Mouse (Mus musculus) E14TG2a.4 (cell line): Measurements from ENCODE around the gene Selenoh.

Experiments
- CTCF ChIP-seq: conservative IDR thresholded peaks from 2 replicates; pipeline ENCODE4 v1.5.1; 2014; ENCODE audit warnings: low read length
- NANOG ChIP-seq: IDR thresholded peaks from 2 replicates; pipeline ENCODE4 v1.6.1; 2014; ENCODE audit warnings: borderline replicate concordance, low read length, mixed read lengths

GRCm38 (mm10) chr2:84658806-84659205, 11.8 kb downstream of the Selenoh start, which contains the start of gene Btbd18:
- no peak for TF ChIP-seq CTCF
- TF ChIP-seq NANOG: no peak
